8 mouse cellular contexts compared by ENCODE assay signal in the genomic region with DNA sequence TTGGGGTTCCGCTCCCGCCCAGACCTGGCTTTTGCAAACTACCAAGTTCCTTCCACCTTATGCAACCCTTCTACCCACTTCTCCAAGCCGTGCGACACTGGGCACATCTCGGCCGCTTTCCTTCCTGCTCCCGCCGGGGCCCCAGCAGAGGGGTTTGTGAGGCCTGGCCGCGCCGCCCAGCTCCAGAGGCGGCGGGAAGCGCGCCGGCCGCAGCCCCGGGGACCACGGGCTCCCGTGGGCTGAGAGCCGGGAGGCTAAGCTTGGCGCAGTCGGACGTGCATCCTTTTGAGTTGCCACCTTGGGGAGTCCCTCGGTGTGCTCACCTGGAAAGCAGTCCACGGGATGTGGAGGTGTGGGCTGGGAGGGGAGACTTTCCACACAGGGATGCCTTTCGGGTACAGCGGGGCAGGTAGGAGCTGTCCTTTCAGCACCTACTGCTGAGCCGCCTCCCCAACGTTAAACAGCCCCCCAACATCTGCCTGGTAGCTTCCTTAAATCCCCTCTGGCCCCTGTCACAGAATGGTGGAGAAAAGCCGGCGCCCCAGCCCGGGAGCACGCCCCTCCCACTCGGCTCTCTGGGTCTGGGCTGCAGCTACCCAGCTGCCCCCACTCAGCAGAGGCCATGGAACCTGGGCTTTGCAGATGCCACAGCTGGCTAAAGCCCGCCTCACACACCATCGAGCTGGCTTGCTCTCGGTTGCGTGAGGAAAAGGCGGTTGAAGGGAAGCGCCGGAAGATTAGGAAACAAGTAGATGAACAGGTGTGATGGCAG. TPM values are rescaled to one million over a fixed set of nuclear protein-coding genes. Genes with fewer than 3 reads are reported as not detected.
DNase-seq lines count a peak whose midpoint lies in the region; ATAC-seq lines count a peak whose summit lies in the region.

Gene Hmgn2, minus strand, starts transcription at position 501 of the 772 bp plus-strand sequence.

- peaks cover 41% of the 10 kb centered on the region for H3K4me1 ChIP-seq in hindbrain, embryonic 16.5 days (ENCODE audit: control insufficient read depth, insufficient read depth, low read depth, low read length)
- H3K4me1 ChIP-seq in megakaryocyte, embryonic 14.5 days: peaks cover 35% of the 10 kb centered on the region

- H3K9ac ChIP-seq in hindbrain, embryonic 16.5 days (ENCODE audit: low read depth, low read length): peak within 1 kb of the TSS; percentile 89

- no peaks in the 10 kb centered on the region for H3K27me3 ChIP-seq in hindbrain, embryonic 16.5 days (replicated peaks; ENCODE audit: control insufficient read depth, insufficient read depth, low read length)
- no peaks in the 10 kb centered on the region for H3K27me3 ChIP-seq in megakaryocyte, embryonic 14.5 days (replicated peaks)

- ATAC-seq in hindbrain, embryonic 16.5 days: peak; percentile 55

- 1% methylated on average over 40 of the region's 42 CpGs for WGBS in hindbrain, embryonic 16.5 days

- peak within 1 kb of the TSS; percentile 59 for H3K4me3 ChIP-seq in hindbrain, embryonic 16.5 days (ENCODE audit: low read length)
- H3K4me3 ChIP-seq in megakaryocyte, embryonic 14.5 days (replicated peaks): peak within 1 kb of the TSS; percentile 95

- peaks cover 14% of the 10 kb centered on the region for H3K36me3 ChIP-seq in hindbrain, embryonic 16.5 days (ENCODE audit: control insufficient read depth, insufficient read depth, low read length)
- H3K36me3 ChIP-seq in megakaryocyte, embryonic 14.5 days (replicated peaks; ENCODE audit: low read length): peaks cover 60% of the 10 kb centered on the region

- DNase-seq in NIH3T3 (ENCODE audit: low read depth): peak; percentile 41
- DNase-seq in cerebellum, adult 9-11 months: peak; percentile 71
- DNase-seq in frontal cortex, postnatal 25 days (ENCODE audit: low spot score in 2 of 2): peak; percentile 14 to 29
- DNase-seq in left cerebral cortex, postnatal 10 days (ENCODE audit: extremely low spot score in 1 of 2, low spot score in 2 of 2): peak in 1 of 2 experiments; percentile 67
- peak; percentile 50 for DNase-seq in right cerebral cortex, postnatal 14 days
- peak; percentile 76 for DNase-seq in yolk sac, embryonic 10.5 days (ENCODE audit: low spot score)

- H3K4me2 ChIP-seq in hindbrain, embryonic 16.5 days (ENCODE audit: low read length): peak within 1 kb of the TSS; percentile 95

- intact Hi-C loops in left cerebral cortex, postnatal 10 days (cut with DNase I): loop anchor here (5.0 kb wide), 1 partner anchor 56 kb away; no protein-coding TSS in a partner anchor

- peak within 1 kb of the TSS; percentile 99 for H3K27ac ChIP-seq in hindbrain, embryonic 16.5 days (ENCODE audit: low read depth, low read length)

- H3K9me3 ChIP-seq in hindbrain, embryonic 16.5 days (ENCODE audit: control insufficient read depth, low read length): no peaks in the 10 kb centered on the region
- H3K9me3 ChIP-seq in megakaryocyte, embryonic 14.5 days: no peaks in the 10 kb centered on the region

RNA-seq across cellular contexts. Expression of gene Hmgn2, which starts in this region (rescaled TPM):
- polyA plus RNA-seq in hindbrain, embryonic 16.5 days (2015; fragmentation: Nextera tagmentation; extraction: Ambion mirVana): 909 and 1,029 TPM in 2 replicates
- 100 to 1,000 TPM; 181 to 183 TPM for total RNA-seq in left cerebral cortex, postnatal 10 days (2021)
- polyA plus RNA-seq in megakaryocyte, embryonic 14.5 days (2012; ENCODE audit: insufficient read depth, low replicate concordance): 89.8 and 993 TPM in 2 replicates
